Mouse (Mus musculus) cortical plate, adult 2 months (tissue): ENCODE measurements at regions not wholly inside any gene's neighbourhood (a gene's known extent, or its start where the extent isn't known, plus 50 kb on each side); places are given as distances from the start of the nearest gene placed in this dataset.

Experiments used
- H3K27ac ChIP-seq: fragments of 200-500 bp; 2 replicates; pipeline ENCODE4 v1.5.1; 2012; ENCODE audit warnings: low read length, control low read depth, inconsistent platforms; ENCODE audit not compliant: insufficient read depth
- H3K4me1 ChIP-seq: fragments of 200-500 bp; 2 replicates; pipeline ENCODE4 v1.6.1; 2011; ENCODE audit warnings: low read length; ENCODE audit not compliant: control insufficient read depth, insufficient read depth
- H3K4me3 ChIP-seq: fragments of 200-500 bp; 2 replicates; pipeline ENCODE4 v1.5.1; 2011; ENCODE audit warnings: mild to moderate bottlenecking, low read length, control low read depth; ENCODE audit not compliant: insufficient read depth
- CTCF ChIP-seq: fragments of 200-500 bp; IDR thresholded peaks from 2 replicates; pipeline ENCODE4 v1.5.1; 2011; ENCODE audit warnings: mild to moderate bottlenecking, control low read depth, low read length; ENCODE audit not compliant: insufficient read depth; ENCODE audit errors: extremely low read depth
- POLR2A ChIP-seq: fragments of 200-500 bp; IDR thresholded peaks from 2 replicates; pipeline ENCODE4 v1.6.1; 2011; ENCODE audit warnings: mild to moderate bottlenecking, low read length, control low read depth; ENCODE audit not compliant: insufficient read depth; ENCODE audit errors: extremely low read depth

- no peaks in the 10 kb centered on the region for H3K4me1 ChIP-seq
- H3K4me3 ChIP-seq = no peak overlapping the region
- H3K27ac ChIP-seq = no peak overlapping the region
- TF ChIP-seq CTCF = no peak
- TF ChIP-seq POLR2A = no peak
Measured at GRCm38 (mm10) chr8:90123101-90123500, 225.0 kb downstream of the Tox3 start.

- TF ChIP-seq CTCF = no peak
- TF ChIP-seq POLR2A = no peak
- Histone ChIP-seq H3K27ac (no peak overlapping the region), H3K4me3 (no peak overlapping the region), H3K4me1 (no peaks in the 10 kb centered on the region; the same call in 1 of the 2 replicates)
Measured at GRCm38 (mm10) chr8:90121935-90122334, 226.2 kb downstream of the Tox3 start.

DNA sequence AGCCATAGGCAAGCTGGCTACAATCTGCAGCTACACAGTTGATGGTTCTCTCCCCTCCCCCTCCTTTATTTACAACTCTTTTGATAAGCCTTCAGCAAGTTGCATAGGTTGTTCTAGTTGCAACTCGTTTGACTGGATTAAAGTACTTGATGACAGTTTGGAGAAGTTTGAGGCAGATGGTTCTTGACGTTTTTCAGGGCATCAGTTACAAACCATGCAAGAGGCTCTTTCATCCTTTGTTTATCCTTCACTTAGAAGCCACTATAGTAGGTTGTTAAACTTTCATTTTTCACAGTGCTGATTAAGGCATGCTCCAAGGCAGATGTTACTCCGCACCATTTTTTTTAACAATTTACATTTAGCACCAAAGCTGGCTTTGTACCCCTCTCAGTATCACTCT, 227.1 kb downstream of the Tox3 start:
- no peak overlapping the region for H3K4me3 ChIP-seq
- no peak for TF ChIP-seq CTCF
- no peak for TF ChIP-seq POLR2A
- no peak overlapping the region for H3K27ac ChIP-seq
- no peaks in the 10 kb centered on the region; the same call in 1 of the 2 replicates for H3K4me1 ChIP-seq

GRCm38 (mm10) chr8:90115436-90115835, 232.7 kb downstream of the Tox3 start:
- H3K4me1 ChIP-seq = no peaks in the 10 kb centered on the region; the same call in 1 of the 2 replicates
- H3K4me3 ChIP-seq = no peak overlapping the region
- TF ChIP-seq CTCF = no peak
- no peak for TF ChIP-seq POLR2A
- H3K27ac ChIP-seq = no peak overlapping the region

DNA sequence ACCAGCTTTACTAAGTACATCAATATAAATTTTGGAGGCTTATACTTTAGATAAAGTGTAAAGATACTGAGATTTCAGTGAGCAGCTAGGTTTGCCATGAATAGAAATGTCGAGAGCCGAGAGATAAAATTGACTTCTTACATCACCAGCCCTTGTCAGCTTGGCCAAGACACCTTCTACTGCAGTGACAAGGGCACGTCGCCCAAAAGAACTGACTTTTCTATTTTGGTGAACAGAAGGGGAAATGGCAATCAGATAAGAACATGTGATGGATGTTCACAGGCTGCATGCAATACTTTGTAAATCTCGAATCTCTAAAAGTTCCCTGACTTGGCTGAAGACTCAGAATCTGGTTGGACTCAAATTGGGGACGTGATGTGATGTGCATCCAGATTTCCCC, 247.6 kb downstream of the Tox3 start:
- no peak for TF ChIP-seq CTCF
- H3K27ac ChIP-seq = no peak overlapping the region
- H3K4me3 ChIP-seq = no peak overlapping the region
- H3K4me1 ChIP-seq = no peaks in the 10 kb centered on the region

GRCm38 (mm10) chr8:90082630-90083029, 265.5 kb downstream of the Tox3 start:
- TF ChIP-seq CTCF (no peak), POLR2A (no peak)
- H3K4me1 ChIP-seq = no peaks in the 10 kb centered on the region
- no peak overlapping the region for H3K27ac ChIP-seq
- no peak overlapping the region for H3K4me3 ChIP-seq

GRCm38 (mm10) chr8:90076381-90076780, 271.8 kb downstream of the Tox3 start:
- no peak for TF ChIP-seq CTCF
- no peak for TF ChIP-seq POLR2A
- H3K4me3 ChIP-seq = no peak overlapping the region
- no peak overlapping the region for H3K27ac ChIP-seq
- no peaks in the 10 kb centered on the region for H3K4me1 ChIP-seq

DNA sequence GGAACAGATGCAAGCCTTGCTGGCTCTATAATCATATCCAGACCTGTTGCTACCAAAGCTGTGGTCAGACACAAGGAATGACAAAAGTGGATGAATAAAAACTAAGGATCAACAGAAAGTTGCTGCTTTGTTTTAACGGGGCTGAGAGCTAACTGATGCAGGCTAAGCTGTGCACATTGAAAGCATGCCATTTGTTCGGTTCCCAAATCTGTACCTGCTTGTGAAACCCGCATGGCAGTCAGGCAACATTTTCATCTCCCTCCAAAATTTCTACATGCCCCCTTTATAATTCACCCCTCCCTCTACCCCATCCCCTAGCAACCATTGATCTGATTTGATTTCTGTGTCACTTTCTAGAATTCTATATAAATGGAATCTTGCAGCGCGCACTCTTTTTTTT, 272.3 kb downstream of the Tox3 start:
- no peak overlapping the region for H3K4me3 ChIP-seq
- H3K4me1 ChIP-seq = no peaks in the 10 kb centered on the region
- TF ChIP-seq CTCF (no peak), POLR2A (no peak)
- H3K27ac ChIP-seq = no peak overlapping the region

- Histone ChIP-seq H3K4me3 (no peak overlapping the region), H3K4me1 (no peaks in the 10 kb centered on the region), H3K27ac (no peak overlapping the region)
- TF ChIP-seq CTCF = no peak
- TF ChIP-seq POLR2A = no peak
Measured at GRCm38 (mm10) chr8:90070006-90070405, 278.1 kb downstream of the Tox3 start.

GRCm38 (mm10) chr8:90069411-90069993, 278.6 kb downstream of the Tox3 start:
- no peak overlapping the region for H3K27ac ChIP-seq
- TF ChIP-seq POLR2A (no peak), CTCF (no peak)
- no peak overlapping the region for H3K4me3 ChIP-seq
- no peaks in the 10 kb centered on the region for H3K4me1 ChIP-seq
